ENCODE assay signal across 8 mouse cellular contexts in genomic region chr8:108819826-108820225, GRCm38 (mm10).
DNase-seq lines count a peak whose midpoint lies in the region; ATAC-seq and TF ChIP-seq lines count a peak whose summit lies in the region.

No protein-coding gene starts in this region.

- no peaks in the 10 kb centered on the region for H3K9me3 ChIP-seq in hindbrain, embryonic 10.5 days
- no peaks in the 10 kb centered on the region for H3K9me3 ChIP-seq in hindbrain, embryonic 11.5 days (ENCODE audit: control insufficient read depth, low read length)
- no peaks in the 10 kb centered on the region for H3K9me3 ChIP-seq in intestine, postnatal 0 days (ENCODE audit: control insufficient read depth)
- no peaks in the 10 kb centered on the region for H3K9me3 ChIP-seq in midbrain, embryonic 13.5 days

- H3K4me1 ChIP-seq in hindbrain, embryonic 10.5 days (replicated peaks), result peaks cover 41% of the 10 kb centered on the region
- peaks cover 8% of the 10 kb centered on the region for H3K4me1 ChIP-seq in hindbrain, embryonic 11.5 days (replicated peaks; ENCODE audit: control insufficient read depth, insufficient read depth, low read length)
- H3K4me1 ChIP-seq in intestine, postnatal 0 days (replicated peaks; ENCODE audit: control insufficient read depth, insufficient read depth, low read length), result 0 out of 2 replicates have a peak, but pooled peaks cover 4% of the 10 kb centered on the region
- peaks cover 60% of the 10 kb centered on the region for H3K4me1 ChIP-seq in midbrain, embryonic 13.5 days (replicated peaks)

- H3K4me2 ChIP-seq in hindbrain, embryonic 11.5 days (replicated peaks; ENCODE audit: low read depth, low read length), result no peak overlapping the region
- H3K4me2 ChIP-seq in intestine, postnatal 0 days (replicated peaks; ENCODE audit: low read depth), result peak overlapping the region; percentile 61
- H3K4me2 ChIP-seq in midbrain, embryonic 13.5 days (replicated peaks), result peak overlapping the region; percentile 31

- peak overlapping the region; percentile 66; the same call in 1 of the 2 replicates for H3K27ac ChIP-seq in hindbrain, embryonic 10.5 days
- no peak overlapping the region for H3K27ac ChIP-seq in hindbrain, embryonic 11.5 days (ENCODE audit: low read depth, low read length)
- H3K27ac ChIP-seq in intestine, postnatal 0 days (ENCODE audit: low read depth, low read length), result no peak overlapping the region
- no peak overlapping the region for H3K27ac ChIP-seq in midbrain, embryonic 13.5 days

- no peak for ATAC-seq in hindbrain, embryonic 11.5 days (ENCODE audit: low FRiP score)
- peak; percentile 72 for ATAC-seq in common myeloid progenitor, adult 5-6 weeks (replicated peaks; ENCODE audit: low read depth, poor library complexity, severe bottlenecking)
- peak; percentile 50 for ATAC-seq in intestine, postnatal 0 days
- ATAC-seq in midbrain, embryonic 13.5 days, result no peak

- no peak overlapping the region for H3K9ac ChIP-seq in hindbrain, embryonic 11.5 days (ENCODE audit: low read depth, low read length)
- H3K9ac ChIP-seq in intestine, postnatal 0 days (ENCODE audit: low read depth, low read length), result 0 out of 2 replicates have a peak overlapping the region, but pooled peaks have one; percentile 22
- no peak overlapping the region for H3K9ac ChIP-seq in midbrain, embryonic 13.5 days (replicated peaks)

- peak overlapping the region; percentile 36 for H3K4me3 ChIP-seq in hindbrain, embryonic 10.5 days
- H3K4me3 ChIP-seq in hindbrain, embryonic 11.5 days (ENCODE audit: low read depth, low read length), result no peak overlapping the region
- H3K4me3 ChIP-seq in intestine, postnatal 0 days (ENCODE audit: low read depth, low read length), result peak overlapping the region; percentile 23
- no peak overlapping the region for H3K4me3 ChIP-seq in midbrain, embryonic 13.5 days (replicated peaks)

- DNase-seq in hindbrain, embryonic 10.5 days (ENCODE audit: low spot score), result no peak
- DNase-seq in hindbrain, embryonic 11.5 days (ENCODE audit: low spot score), result no peak
- DNase-seq in layer of hippocampus, postnatal 36 days, result no peak
- DNase-seq in left cerebral cortex, adult 11 months (ENCODE audit: low spot score), result no peak
- no peak for DNase-seq in right cerebral cortex, postnatal 14 days

- H3K36me3 ChIP-seq in hindbrain, embryonic 10.5 days, result peaks cover 8% of the 10 kb centered on the region
- H3K36me3 ChIP-seq in hindbrain, embryonic 11.5 days (ENCODE audit: control insufficient read depth, insufficient read depth, low read length), result no peaks in the 10 kb centered on the region
- H3K36me3 ChIP-seq in intestine, postnatal 0 days (ENCODE audit: control insufficient read depth, insufficient read depth), result no peaks in the 10 kb centered on the region
- no peaks in the 10 kb centered on the region; the same call in none of the 2 replicates for H3K36me3 ChIP-seq in midbrain, embryonic 13.5 days

- no peaks in the 10 kb centered on the region for H3K27me3 ChIP-seq in hindbrain, embryonic 10.5 days (ENCODE audit: insufficient read depth, poor library complexity, severe bottlenecking)
- no peaks in the 10 kb centered on the region for H3K27me3 ChIP-seq in hindbrain, embryonic 11.5 days (ENCODE audit: control insufficient read depth, insufficient read depth, low read length)
- no peaks in the 10 kb centered on the region for H3K27me3 ChIP-seq in intestine, postnatal 0 days (replicated peaks; ENCODE audit: control insufficient read depth, insufficient read depth, low read length)
- H3K27me3 ChIP-seq in midbrain, embryonic 13.5 days, result no peaks in the 10 kb centered on the region

- TF ChIP-seq CTCF in intestine, postnatal 0 days (IDR thresholded peaks at IDR 0.05; ENCODE audit: low read depth), result no peak

- WGBS in hindbrain, embryonic 10.5 days, result 7% methylated on average over 3 of the region's 3 CpGs
- WGBS in hindbrain, embryonic 11.5 days, result 9% methylated on average over 3 of the region's 3 CpGs
- 9% methylated on average over 3 of the region's 3 CpGs for WGBS in intestine, postnatal 0 days
- WGBS in midbrain, embryonic 13.5 days, result 6% methylated on average over 3 of the region's 3 CpGs

Comparison
In these comparisons a context has a peak if more than half of its experiments do, and no peak if none do; other contexts are left out.
1. H3K4me3 ChIP-seq: peak in hindbrain, embryonic 10.5 days (single experiment) and intestine, postnatal 0 days (single experiment); none in hindbrain, embryonic 11.5 days (single experiment) and midbrain, embryonic 13.5 days (single experiment).
2. ATAC-seq: peak in common myeloid progenitor, adult 5-6 weeks (single experiment) and intestine, postnatal 0 days (single experiment); none in hindbrain, embryonic 11.5 days (single experiment) and midbrain, embryonic 13.5 days (single experiment).